Mouse (Mus musculus) MEL (cell line): ENCODE measurements around the gene Xbp1.

Experiments used
- CTCF ChIP-seq, 3 experiments: IDR thresholded peaks in 2 of 3; conservative IDR thresholded peaks in 1 of 3; 2 replicates each; pipeline ENCODE4 v1.5.1; 2011 to 2012; ENCODE audit warnings: low read length in 3 of 3, low read depth in 2 of 3, mild to moderate bottlenecking in 2 of 3, improper control_type of control experiment in 1 of 3, inconsistent platforms in 1 of 3, mixed read lengths in 1 of 3, moderate library complexity in 1 of 3; ENCODE audit not compliant: control insufficient read depth in 1 of 3, insufficient read depth in 1 of 3, poor library complexity in 1 of 3, severe bottlenecking in 1 of 3
- ETS1 ChIP-seq: IDR thresholded peaks from 2 replicates; pipeline ENCODE4 v1.6.1; 2012; ENCODE audit warnings: low read depth, mild to moderate bottlenecking, inconsistent platforms, low read length, improper control_type of control experiment, moderate library complexity
- GATA1 ChIP-seq: IDR thresholded peaks from 2 replicates; pipeline ENCODE4 v1.6.1; 2011; ENCODE audit warnings: low read depth, low read length, improper control_type of control experiment
- MAZ ChIP-seq: IDR thresholded peaks from 2 replicates; pipeline ENCODE4 v1.6.1; 2012; ENCODE audit warnings: low read depth, mild to moderate bottlenecking, inconsistent platforms, low read length, improper control_type of control experiment
- NRF1 ChIP-seq: IDR thresholded peaks from 2 replicates; pipeline ENCODE4 v1.6.1; 2014; ENCODE audit warnings: low read depth, mild to moderate bottlenecking, inconsistent platforms, low read length, improper control_type of control experiment, moderate library complexity; ENCODE audit not compliant: poor library complexity, insufficient read depth, severe bottlenecking
- POLR2A ChIP-seq, 2 experiments: IDR thresholded peaks; 2 replicates each; pipeline ENCODE4 v1.6.1; 2011 to 2012; ENCODE audit warnings: low read length in 2 of 2, mild to moderate bottlenecking in 2 of 2, control low read depth in 1 of 2, improper control_type of control experiment in 1 of 2, low read depth in 1 of 2, moderate library complexity in 1 of 2; ENCODE audit not compliant: control insufficient read depth in 1 of 2, insufficient read depth in 1 of 2, poor library complexity in 1 of 2
- RAD21 ChIP-seq: IDR thresholded peaks from 2 replicates; pipeline ENCODE4 v1.6.1; 2011; ENCODE audit warnings: mild to moderate bottlenecking, low read depth, low read length, improper control_type of control experiment
- ZKSCAN1 ChIP-seq: IDR thresholded peaks from 2 replicates; pipeline ENCODE4 v1.6.1; 2012; ENCODE audit warnings: low read depth, mild to moderate bottlenecking, inconsistent platforms, low read length, improper control_type of control experiment, moderate library complexity

DNA sequence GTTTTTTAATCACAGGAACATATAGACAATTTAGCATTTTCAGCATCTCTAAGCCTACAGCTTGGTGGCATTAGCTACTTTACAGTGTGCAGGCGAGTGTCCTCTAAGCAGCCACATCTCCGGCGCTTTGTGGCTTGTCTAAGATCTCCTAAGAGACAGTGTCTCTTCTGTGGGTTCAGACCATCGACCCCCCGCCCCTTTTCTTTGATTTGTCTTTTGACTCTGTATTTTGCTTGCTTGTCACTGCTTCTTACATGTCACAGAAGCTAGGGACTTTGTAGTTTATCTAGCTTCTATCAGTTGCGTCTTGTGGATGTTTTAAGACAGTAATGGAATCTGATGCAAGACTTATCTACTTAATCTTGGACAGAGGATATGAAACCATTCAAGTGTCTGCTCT lies 3.1 kb upstream of the Xbp1 start:
- TF ChIP-seq GATA1, result no peak
- no peak for TF ChIP-seq CTCF (IDR thresholded peaks at IDR 0.05 in 2 of 3, conservative IDR thresholded peaks at IDR 0.05 in 1 of 3; ENCODE audit: control insufficient read depth in 1 of 3, insufficient read depth in 1 of 3, low read depth in 2 of 3, low read length in 3 of 3, poor library complexity in 1 of 3, severe bottlenecking in 1 of 3)
- TF ChIP-seq RAD21, result no peak
- TF ChIP-seq MAZ, result no peak
- no peak for TF ChIP-seq ZKSCAN1
- TF ChIP-seq POLR2A (IDR thresholded peaks at IDR 0.05; ENCODE audit: control insufficient read depth in 1 of 2, insufficient read depth in 1 of 2, low read depth in 1 of 2, low read length in 2 of 2, poor library complexity in 1 of 2), result no peak
- no peak for TF ChIP-seq NRF1
- TF ChIP-seq ETS1, result no peak
